Mouse (Mus musculus) embryonic facial prominence, embryonic 15.5 days (tissue): ENCODE measurements at regions not wholly inside any gene's neighbourhood (a gene's known extent, or its start where the extent isn't known, plus 50 kb on each side); places are given as distances from the start of the nearest gene placed in this dataset.

Experiments
- ATAC-seq: fragments of 200-750 bp; cut with Nextera tagmentation; 2 replicates; pipeline ENCODE4 v1.8.0; 2017; ENCODE audit warnings: low read depth, moderate TSS enrichment; ENCODE audit not compliant: insufficient number of reproducible peaks, low FRiP score, low TSS enrichment
- H3K27ac ChIP-seq: fragments of 300-500 bp; sonication (generic); replicated peaks from 2 replicates; pipeline ENCODE4 v1.5.1; 2015; ENCODE audit warnings: mild to moderate bottlenecking, inconsistent platforms
- H3K27me3 ChIP-seq: fragments of 300-500 bp; sonication (generic); 2 replicates; pipeline ENCODE4 v1.6.1; 2015; ENCODE audit warnings: inconsistent platforms
- H3K36me3 ChIP-seq: fragments of 300-500 bp; sonication (generic); 2 replicates; pipeline ENCODE4 v1.6.1; 2015; ENCODE audit warnings: mild to moderate bottlenecking, inconsistent platforms
- H3K4me1 ChIP-seq: fragments of 300-500 bp; sonication (generic); 2 replicates; pipeline ENCODE4 v1.6.1; 2015; ENCODE audit warnings: inconsistent platforms
- H3K4me2 ChIP-seq: fragments of 300-500 bp; sonication (generic); replicated peaks from 2 replicates; pipeline ENCODE4 v1.6.1; 2015; ENCODE audit warnings: mild to moderate bottlenecking, inconsistent platforms
- H3K4me3 ChIP-seq: fragments of 300-500 bp; sonication (generic); replicated peaks from 2 replicates; pipeline ENCODE4 v1.5.1; 2015; ENCODE audit warnings: mild to moderate bottlenecking, inconsistent platforms
- H3K9ac ChIP-seq: fragments of 300-500 bp; sonication (generic); 2 replicates; pipeline ENCODE4 v1.6.1; 2015; ENCODE audit warnings: inconsistent platforms
- H3K9me3 ChIP-seq: fragments of 300-500 bp; sonication (generic); replicated peaks from 2 replicates; pipeline ENCODE4 v1.6.1; 2016; ENCODE audit warnings: inconsistent platforms
- WGBS: fragments of 180-500 bp; shearing (Covaris S2); methylation state at CpG from one replicate; pipeline ENCODE4 v1.1.7; 2015; 5-methylcytosine and 5-hydroxymethylcytosine counted together

DNA sequence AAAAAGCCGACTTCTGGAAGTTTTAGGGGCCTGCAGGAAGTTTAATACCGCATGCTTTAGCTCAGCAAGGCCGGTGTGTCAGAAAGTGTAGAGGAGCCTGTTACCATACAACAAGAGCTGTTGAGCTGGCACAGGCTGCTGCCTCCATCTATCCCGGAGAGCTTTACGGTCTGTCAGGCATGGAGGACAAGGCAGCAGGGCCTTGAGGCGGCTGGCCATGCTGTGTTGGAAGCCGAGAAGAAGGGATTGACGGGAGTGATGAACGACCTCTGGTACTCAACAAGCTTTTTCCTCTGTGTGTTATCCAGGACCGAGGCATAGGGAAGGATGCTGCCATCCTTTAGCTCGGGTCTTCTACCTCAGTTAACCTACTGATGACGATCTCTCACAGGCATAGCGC lies 146.8 kb upstream of the Mocs1 start:
- no peaks in the 10 kb centered on the region for H3K4me1 ChIP-seq

DNA sequence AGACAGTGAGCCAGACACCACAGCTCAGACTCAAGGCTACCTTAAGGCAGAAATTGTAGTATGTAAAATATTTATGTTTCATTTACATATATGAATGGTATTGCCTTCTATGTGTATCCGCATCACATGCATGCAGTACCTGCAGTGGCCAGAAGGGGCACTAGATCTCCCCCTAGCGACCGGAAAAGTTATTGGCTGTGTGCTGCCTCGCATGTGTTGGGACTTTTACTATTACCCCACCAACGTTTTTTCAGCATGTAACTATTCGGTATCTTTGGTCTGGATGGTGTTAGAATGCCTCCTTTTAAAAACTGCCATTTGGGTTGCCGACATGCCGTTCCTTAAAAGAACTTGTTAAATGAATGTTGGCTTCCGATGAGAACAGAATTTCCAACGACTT lies 145.7 kb upstream of the Mocs1 start:
- Histone ChIP-seq H3K27ac (no peak overlapping the region), H3K27me3 (no peaks in the 10 kb centered on the region), H3K36me3 (no peaks in the 10 kb centered on the region), H3K4me2 (no peak overlapping the region), H3K9me3 (no peaks in the 10 kb centered on the region), H3K4me3 (no peak overlapping the region), H3K4me1 (no peaks in the 10 kb centered on the region), H3K9ac (no peak overlapping the region)
- no peak for ATAC-seq
- 82% methylated on average over 10 of the region's 10 CpGs for WGBS

More for the DNA sequence above, 146.8 kb upstream of the Mocs1 start:
- H3K27ac ChIP-seq = no peak overlapping the region
- H3K9ac ChIP-seq = no peak overlapping the region
- WGBS = 88% methylated on average over 13 of the region's 13 CpGs
- no peak overlapping the region for H3K4me3 ChIP-seq
- H3K9me3 ChIP-seq = no peaks in the 10 kb centered on the region
- H3K4me2 ChIP-seq = no peak overlapping the region
- no peaks in the 10 kb centered on the region for H3K27me3 ChIP-seq
- no peaks in the 10 kb centered on the region for H3K36me3 ChIP-seq
- ATAC-seq = no peak

DNA sequence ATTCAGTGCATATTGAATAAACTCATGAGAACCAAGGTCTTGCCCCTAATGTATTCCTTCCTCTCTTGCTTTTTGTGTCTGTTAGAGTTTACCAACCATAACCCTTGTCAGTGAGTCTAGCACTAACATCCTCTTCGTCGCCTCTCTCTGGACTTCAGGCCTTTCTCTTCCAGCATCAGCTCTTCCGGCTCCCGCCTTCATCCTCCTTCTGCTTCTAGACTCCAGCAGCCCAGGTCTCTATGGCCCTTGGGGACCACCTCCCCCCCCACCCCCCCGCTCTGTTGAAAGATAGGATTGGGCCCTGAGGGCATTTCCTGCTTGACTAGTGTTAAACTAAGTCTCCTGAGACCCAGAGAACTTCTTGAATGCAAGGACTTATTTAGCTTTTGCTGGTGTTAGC lies 144.7 kb upstream of the Mocs1 start:
- 78% methylated on average over 5 of the region's 5 CpGs for WGBS
- H3K9me3 ChIP-seq = no peaks in the 10 kb centered on the region
- no peak for ATAC-seq
- H3K27me3 ChIP-seq = no peaks in the 10 kb centered on the region
- no peaks in the 10 kb centered on the region for H3K36me3 ChIP-seq
- no peak overlapping the region for H3K4me3 ChIP-seq
- no peak overlapping the region for H3K9ac ChIP-seq
- no peak overlapping the region for H3K27ac ChIP-seq
- H3K4me2 ChIP-seq = no peak overlapping the region
- no peaks in the 10 kb centered on the region for H3K4me1 ChIP-seq

DNA sequence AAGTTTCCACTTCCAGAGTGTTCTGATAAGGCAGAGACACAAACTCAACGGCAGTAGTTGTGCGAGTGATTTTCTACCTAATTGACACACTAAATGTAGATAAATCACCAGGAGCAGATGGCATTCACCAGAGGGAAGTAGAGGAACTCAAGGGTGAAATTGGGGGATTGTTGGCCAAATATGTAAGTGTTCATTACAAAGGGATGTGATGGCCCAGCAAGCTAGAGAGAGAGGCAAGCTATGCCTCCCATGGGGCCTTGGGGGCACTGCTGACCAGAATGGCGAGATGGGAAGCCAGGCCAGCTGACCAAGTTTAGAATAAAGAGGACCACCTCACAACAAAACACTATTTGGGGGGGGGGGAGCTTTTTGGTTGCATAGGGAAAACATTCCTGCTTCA lies 136.5 kb upstream of the Mocs1 start:
- no peak overlapping the region for H3K9ac ChIP-seq
- no peaks in the 10 kb centered on the region for H3K27me3 ChIP-seq
- H3K27ac ChIP-seq = no peak overlapping the region
- H3K4me3 ChIP-seq = no peak overlapping the region
- H3K36me3 ChIP-seq = no peaks in the 10 kb centered on the region
- H3K9me3 ChIP-seq = no peaks in the 10 kb centered on the region
- H3K4me2 ChIP-seq = no peak overlapping the region
- 78% methylated on average over 3 of the region's 3 CpGs for WGBS
- ATAC-seq = no peak
- no peaks in the 10 kb centered on the region for H3K4me1 ChIP-seq

DNA sequence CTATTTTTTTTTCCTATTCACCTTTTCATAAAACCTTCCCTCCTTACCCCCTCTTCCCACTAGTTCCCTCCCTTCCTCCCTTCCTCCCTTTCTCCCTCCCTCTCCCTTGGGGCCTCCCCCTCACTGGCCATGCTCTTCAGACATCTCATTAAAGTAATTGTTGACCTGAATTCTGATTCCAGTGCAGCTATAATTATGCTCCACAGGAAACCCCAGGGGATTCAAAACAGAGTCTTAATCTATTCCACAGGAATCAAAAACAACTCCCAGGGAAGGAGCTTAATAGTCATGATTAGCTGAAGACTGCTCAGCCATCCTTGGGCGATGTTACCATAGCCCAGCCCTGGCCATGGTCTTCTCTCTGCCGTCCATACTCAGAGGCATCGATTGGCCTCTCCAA lies 123.7 kb upstream of the Mocs1 start:
- WGBS = 58% methylated on average over 3 of the region's 3 CpGs
- Histone ChIP-seq H3K9me3 (no peaks in the 10 kb centered on the region), H3K4me3 (no peak overlapping the region), H3K27ac (no peak overlapping the region), H3K4me2 (no peak overlapping the region), H3K4me1 (0 out of 2 replicates have a peak, but pooled peaks cover 2% of the 10 kb centered on the region), H3K36me3 (no peaks in the 10 kb centered on the region), H3K9ac (no peak overlapping the region), H3K27me3 (no peaks in the 10 kb centered on the region)
- no peak for ATAC-seq

DNA sequence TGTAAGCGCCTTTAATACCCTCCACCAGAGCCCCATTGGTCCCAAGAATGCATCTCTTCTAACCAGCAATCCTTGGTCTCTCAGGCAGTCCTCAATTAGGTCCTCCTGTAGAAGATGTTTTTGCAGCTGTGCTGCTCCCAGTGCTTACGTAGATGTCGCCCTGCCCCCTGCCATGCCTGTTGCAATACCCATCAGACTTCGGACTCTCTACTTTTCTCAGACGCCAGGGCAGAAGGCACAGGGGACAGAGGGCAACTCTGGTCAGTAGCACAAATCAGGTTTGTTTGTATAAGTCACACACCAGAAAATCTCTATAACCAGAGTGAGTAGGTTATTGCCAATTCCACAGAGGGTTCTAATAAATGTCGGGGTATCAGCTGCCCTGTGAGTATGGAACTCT lies 123.0 kb upstream of the Mocs1 start:
- Histone ChIP-seq H3K9ac (no peak overlapping the region), H3K36me3 (no peaks in the 10 kb centered on the region), H3K4me1 (0 out of 2 replicates have a peak, but pooled peaks cover 3% of the 10 kb centered on the region), H3K4me3 (no peak overlapping the region), H3K9me3 (no peaks in the 10 kb centered on the region), H3K27ac (no peak overlapping the region), H3K27me3 (no peaks in the 10 kb centered on the region), H3K4me2 (no peak overlapping the region)
- WGBS = 82% methylated on average over 6 of the region's 6 CpGs
- no peak for ATAC-seq

DNA sequence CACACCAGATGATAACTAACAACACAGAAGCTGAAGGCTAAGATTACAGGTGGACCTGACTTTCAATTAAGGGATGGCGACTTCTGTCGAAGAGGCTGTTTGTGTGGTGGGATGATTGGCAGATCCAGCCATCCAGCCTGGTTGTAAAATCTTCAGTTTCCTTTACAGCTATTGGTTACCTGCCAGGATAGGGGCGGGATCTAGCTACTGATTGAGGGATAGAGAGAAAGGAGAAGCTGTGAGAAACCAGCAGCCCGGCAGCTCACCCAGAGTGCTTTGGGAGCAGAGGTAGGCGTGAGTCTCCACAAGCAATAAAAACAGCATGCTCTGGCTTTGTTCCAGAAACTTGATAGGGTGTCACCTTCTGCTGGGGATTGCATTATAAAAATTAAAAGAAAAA lies 119.1 kb upstream of the Mocs1 start:
- 21% methylated on average over 5 of the region's 5 CpGs for WGBS
- Histone ChIP-seq H3K9ac (no peak overlapping the region), H3K4me2 (peak overlapping the region; percentile 40), H3K9me3 (no peaks in the 10 kb centered on the region), H3K4me1 (0 out of 2 replicates have a peak, but pooled peaks cover 3% of the 10 kb centered on the region), H3K27ac (no peak overlapping the region), H3K36me3 (no peaks in the 10 kb centered on the region), H3K4me3 (0 out of 2 replicates have a peak overlapping the region, but pooled peaks have one; percentile 21), H3K27me3 (no peaks in the 10 kb centered on the region)
- peak; percentile 49; the same call in 1 of the 2 replicates for ATAC-seq

DNA sequence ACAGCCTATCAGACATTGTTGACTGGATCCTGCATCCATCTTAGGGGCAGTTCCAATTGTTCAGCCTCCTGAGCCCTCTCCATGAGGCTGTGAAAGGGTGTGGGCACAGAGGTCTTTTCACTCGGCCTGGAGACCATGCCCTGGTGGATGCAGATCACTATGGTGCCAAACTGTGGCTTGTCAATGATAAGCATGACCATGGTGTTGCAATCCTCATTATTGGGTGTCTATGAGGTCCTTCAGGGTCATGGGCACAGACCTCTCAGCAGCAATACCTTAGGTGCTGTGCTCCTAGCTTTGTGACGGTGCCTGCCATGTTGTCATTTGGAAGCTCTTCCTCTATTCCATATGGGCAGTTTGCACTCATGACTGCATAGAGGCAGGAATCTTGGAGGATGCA lies 114.0 kb upstream of the Mocs1 start:
- ATAC-seq = no peak
- Histone ChIP-seq H3K4me3 (no peak overlapping the region), H3K27ac (no peak overlapping the region), H3K9ac (no peak overlapping the region), H3K27me3 (no peaks in the 10 kb centered on the region), H3K36me3 (no peaks in the 10 kb centered on the region), H3K4me2 (no peak overlapping the region), H3K9me3 (no peaks in the 10 kb centered on the region), H3K4me1 (0 out of 2 replicates have a peak, but pooled peaks cover 3% of the 10 kb centered on the region)
- WGBS = 69% methylated on average over 2 of the region's 2 CpGs

DNA sequence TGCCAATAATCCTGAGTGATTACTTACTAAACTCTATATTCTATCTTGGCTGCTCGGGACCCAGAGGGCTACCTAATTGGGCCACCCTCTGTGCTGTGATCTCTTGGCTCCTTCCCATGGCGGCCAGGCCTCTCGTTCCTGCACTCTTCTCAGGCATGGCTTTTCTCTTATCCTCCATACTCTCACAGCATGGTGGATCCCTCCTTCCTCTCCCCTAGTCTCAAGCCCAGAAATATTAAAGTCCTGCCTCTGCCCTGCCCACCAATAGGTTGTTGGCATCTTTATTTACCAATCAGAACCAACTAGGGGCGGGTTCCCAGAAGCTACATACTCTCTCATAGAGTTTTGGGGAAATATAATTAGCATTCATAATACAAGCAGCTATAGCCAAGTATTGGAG lies 100.6 kb upstream of the Mocs1 start:
- Histone ChIP-seq H3K27ac (no peak overlapping the region), H3K27me3 (no peaks in the 10 kb centered on the region), H3K4me1 (no peaks in the 10 kb centered on the region), H3K4me2 (no peak overlapping the region), H3K9ac (no peak overlapping the region), H3K4me3 (no peak overlapping the region), H3K36me3 (no peaks in the 10 kb centered on the region), H3K9me3 (no peaks in the 10 kb centered on the region)
- ATAC-seq = no peak
- 61% methylated on average over 4 of the region's 4 CpGs for WGBS

DNA sequence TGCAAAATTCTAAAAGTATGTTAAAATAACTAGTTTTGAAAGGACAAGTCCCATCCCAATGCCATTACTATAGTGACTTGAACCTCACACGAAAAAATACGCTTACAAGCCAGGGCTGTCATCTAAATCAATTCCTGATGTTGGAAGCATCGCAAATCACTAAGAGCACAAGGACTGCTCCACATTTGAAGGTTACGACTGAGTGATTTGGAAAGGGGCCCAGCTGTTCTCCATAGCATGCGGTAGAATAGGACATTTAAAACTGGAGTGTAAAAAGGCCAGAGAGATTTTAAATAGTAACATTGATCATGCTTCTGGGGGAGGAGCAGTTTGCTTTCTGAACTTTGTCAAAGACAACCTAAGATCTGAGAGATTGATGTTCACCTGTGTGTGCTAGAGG lies 92.8 kb upstream of the Mocs1 start:
- H3K4me3 ChIP-seq = no peak overlapping the region
- no peaks in the 10 kb centered on the region for H3K27me3 ChIP-seq
- H3K27ac ChIP-seq = no peak overlapping the region
- WGBS = 38% methylated on average over 5 of the region's 5 CpGs
- no peaks in the 10 kb centered on the region for H3K36me3 ChIP-seq
- no peak overlapping the region for H3K9ac ChIP-seq
- no peaks in the 10 kb centered on the region for H3K4me1 ChIP-seq
- H3K9me3 ChIP-seq = no peaks in the 10 kb centered on the region
- no peak for ATAC-seq
- H3K4me2 ChIP-seq = no peak overlapping the region

DNA sequence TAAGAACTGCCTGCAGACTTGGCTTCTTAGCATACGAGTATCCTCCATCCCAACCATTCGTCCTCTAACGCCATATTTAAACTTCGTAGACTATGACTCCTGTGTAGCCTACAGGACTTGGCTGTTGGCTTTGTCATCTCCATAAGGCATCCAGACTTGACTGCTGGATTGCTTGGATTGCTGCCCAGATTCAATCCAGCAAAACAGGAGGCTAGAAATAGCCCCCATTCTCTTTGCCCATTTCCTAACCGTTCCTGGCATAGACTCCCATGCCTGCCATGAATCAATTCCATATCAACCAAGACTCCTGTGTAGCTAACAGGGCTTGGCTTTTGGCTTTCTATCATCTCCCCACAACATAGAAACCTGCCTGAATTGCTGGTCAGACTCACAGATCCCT lies 90.3 kb upstream of the Mocs1 start:
- 81% methylated on average over 5 of the region's 5 CpGs for WGBS
- H3K27ac ChIP-seq = no peak overlapping the region
- H3K9ac ChIP-seq = no peak overlapping the region
- no peak for ATAC-seq
- H3K4me1 ChIP-seq = no peaks in the 10 kb centered on the region
- no peaks in the 10 kb centered on the region for H3K36me3 ChIP-seq
- H3K4me3 ChIP-seq = no peak overlapping the region
- no peaks in the 10 kb centered on the region for H3K27me3 ChIP-seq
- H3K4me2 ChIP-seq = no peak overlapping the region
- H3K9me3 ChIP-seq = no peaks in the 10 kb centered on the region

DNA sequence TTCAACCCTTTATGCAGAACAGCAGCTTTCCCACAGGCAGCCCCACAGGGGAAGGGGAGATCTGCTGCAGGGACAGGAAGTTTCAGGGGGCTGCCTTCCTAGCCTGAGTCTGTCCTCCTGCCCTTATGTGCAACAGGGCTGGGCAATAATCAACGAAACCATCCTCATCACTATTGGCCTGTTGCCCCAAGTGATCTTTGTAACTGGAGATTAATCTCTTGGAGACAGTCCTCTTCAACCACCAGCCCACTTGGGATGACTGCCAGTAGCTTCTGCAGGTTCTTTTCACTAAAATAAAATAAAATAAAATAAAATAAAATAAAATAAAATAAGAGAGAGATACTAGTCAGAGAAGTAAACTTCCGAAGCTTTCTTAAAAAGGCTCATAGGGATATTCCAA lies 85.5 kb upstream of the Mocs1 start:
- Histone ChIP-seq H3K4me3 (no peak overlapping the region), H3K36me3 (no peaks in the 10 kb centered on the region), H3K4me2 (no peak overlapping the region), H3K4me1 (no peaks in the 10 kb centered on the region), H3K27me3 (no peaks in the 10 kb centered on the region), H3K27ac (no peak overlapping the region), H3K9me3 (no peaks in the 10 kb centered on the region), H3K9ac (no peak overlapping the region)
- no peak for ATAC-seq
- WGBS = 59% methylated on average over 2 of the region's 2 CpGs
